Mouse (Mus musculus): ENCODE results near the gene Cln3.

GRCm38 (mm10) chr7:126630824-126631518 lies 45.4 kb upstream of the Cln3 start, which contains the start of gene Nupr1:
- TF ChIP-seq CTCF (IDR thresholded peaks at IDR 0.05; ENCODE audit: control insufficient read depth, insufficient read depth, insufficient read length) (no peak), CEBPB (IDR thresholded peaks at IDR 0.05; ENCODE audit: low read depth) (no peak), MAX (IDR thresholded peaks at IDR 0.05) (no peak), FOSL1 (IDR thresholded peaks at IDR 0.05; ENCODE audit: insufficient read depth, low read length, poor library complexity, severe bottlenecking) (no peak), USF1 (IDR thresholded peaks at IDR 0.05; ENCODE audit: low read depth) (no peak), MYOG (IDR thresholded peaks at IDR 0.05; ENCODE audit: control insufficient read depth, extremely low read depth, insufficient read length) (no peak)

All from C2C12 (cell line).